Mouse (Mus musculus) ES-E14 (cell line): ENCODE measurements around the gene Scube3.

Source experiments
- CHD2 ChIP-seq: IDR thresholded peaks from 2 replicates; pipeline ENCODE4 v1.6.1; 2014; ENCODE audit warnings: mild to moderate bottlenecking, low read depth, low read length, inconsistent platforms
- HCFC1 ChIP-seq: IDR thresholded peaks from 2 replicates; pipeline ENCODE4 v1.6.1; 2012; ENCODE audit warnings: low read length, inconsistent platforms, borderline replicate concordance; ENCODE audit not compliant: insufficient read depth
- MAFK ChIP-seq: IDR thresholded peaks from 2 replicates; pipeline ENCODE4 v1.6.1; 2014; ENCODE audit warnings: mild to moderate bottlenecking, low read depth, low read length, inconsistent platforms; ENCODE audit not compliant: insufficient read depth
- ZNF384 ChIP-seq: IDR thresholded peaks from 2 replicates; pipeline ENCODE4 v1.6.1; 2012; ENCODE audit warnings: low read depth, low read length, inconsistent platforms

GRCm38 (mm10) chr17:28201982-28202381, 60.0 kb downstream of the Scube3 start:
- TF ChIP-seq HCFC1 (no peak), MAFK (no peak), ZNF384 (no peak), CHD2 (no peak)
